Mouse (Mus musculus): ENCODE data around the gene Suv39h2. TPM values are rescaled to one million over a fixed set of nuclear protein-coding genes. Genes with fewer than 3 reads are reported as not detected.

Gene Suv39h2
- 1 to 10 TPM; 2.2 to 2.6 TPM for total RNA-seq (2023)

GRCm38 (mm10) chr2:3474861-3475283, at the start of gene Suv39h2:
Gene Suv39h2, minus strand, starts transcription at chr2:3475031.

GRCm38 (mm10) chr2:3512552-3513454, 38.0 kb upstream of the Suv39h2 start, which contains the start of the genes Gm45902, Hspa14 and Cdnf:
Gene Gm45902, minus strand, starts transcription at chr2:3512790.
Gene Hspa14, minus strand, starts transcription at chr2:3512814.
Gene Cdnf, plus strand, starts transcription at chr2:3513030.

GRCm38 (mm10) chr2:3423841-3424578, 50.8 kb downstream of the Suv39h2 start, which contains the start of gene Dclre1c:
Gene Dclre1c, plus strand, starts transcription at chr2:3424131.

GRCm38 (mm10) chr2:3422548-3422947, 52.3 kb downstream of the Suv39h2 start, which contains the start of gene Meig1:
Gene Meig1, minus strand, starts transcription at chr2:3422648.

Other genes starting within 250 kb of the Suv39h2 start
- 1 to 10 TPM; 6.9 to 7.8 TPM for gene Nmt2, start 190.8 kb downstream of the Suv39h2 start, total RNA-seq (2023)
- 1 to 10 TPM; 1.1 to 1.9 TPM for gene Rpp38, start 142.4 kb downstream of the Suv39h2 start, total RNA-seq (2023)
- gene Acbd7, start 138.9 kb downstream of the Suv39h2 start, total RNA-seq (2023), result not detected
- not detected for gene Olah, start 77.8 kb downstream of the Suv39h2 start, total RNA-seq (2023)
- gene Meig1, start 52.4 kb downstream of the Suv39h2 start, total RNA-seq (2023), result 1 to 10 TPM in 1 of 2 experiments, under 1 TPM in 1; 0.70 to 1.3 TPM
- 10 to 100 TPM; 34.9 to 38.9 TPM for gene Dclre1c, start 50.9 kb downstream of the Suv39h2 start, total RNA-seq (2023)
- 10 to 100 TPM; 21.8 to 27.9 TPM for gene Gm45902, start 37.8 kb upstream of the Suv39h2 start, total RNA-seq (2023)
- gene Hspa14, start 37.8 kb upstream of the Suv39h2 start, total RNA-seq (2023), result 100 to 1,000 TPM in 1 of 2 experiments, 10 to 100 TPM in 1; 85.9 to 103 TPM
- under 1 TPM; 0.50 to 0.57 TPM for gene Cdnf, start 38.0 kb upstream of the Suv39h2 start, total RNA-seq (2023)
- gene Fam107b, start 95.5 kb upstream of the Suv39h2 start, total RNA-seq (2023), result 100 to 1,000 TPM; 272 to 312 TPM

All from neutrophil, adult 83 days (primary cell).